Mouse (Mus musculus): ENCODE measurements around the gene Trmt2b. TPM values are rescaled to one million over a fixed set of nuclear protein-coding genes. Genes with fewer than 3 reads are reported as not detected.

The Trmt2b gene
- polyA plus RNA-seq, 1 experiment: 5.9 TPM

GRCm38 (mm10) chrX:134280531-134280930, 3.7 kb upstream of the Trmt2b start:
- H3K27me3 ChIP-seq (ENCODE audit: control insufficient read depth, insufficient read depth, low read length): no peaks in the 10 kb centered on the region
- H3K4me3 ChIP-seq (ENCODE audit: extremely low read depth, insufficient read depth, insufficient read length): no peak overlapping the region
- peaks cover 3% of the 10 kb centered on the region; the same call in 1 of the 2 replicates for H3K4me1 ChIP-seq (ENCODE audit: control insufficient read depth, insufficient read depth, insufficient read length)
- WGBS: 87% methylated on average over 3 of the region's 3 CpGs
- TF ChIP-seq POLR2A (IDR thresholded peaks at IDR 0.05; ENCODE audit: low read depth, low read length) (no peak), CTCF (IDR thresholded peaks at IDR 0.05; ENCODE audit: extremely low read depth, insufficient read depth, insufficient read length, insufficient replicate concordance) (no peak)
- H3K36me3 ChIP-seq (ENCODE audit: control insufficient read depth, insufficient read depth, low read length): no peaks in the 10 kb centered on the region
- H3K27ac ChIP-seq (ENCODE audit: insufficient read depth, low read length): no peak overlapping the region
- DNase-seq (ENCODE audit: low read depth in 1 of 2, low spot score in 2 of 2): no peak

GRCm38 (mm10) chrX:134275715-134276114, 1.1 kb downstream of the Trmt2b start:
- no peak for DNase-seq (ENCODE audit: low read depth in 1 of 2, low spot score in 2 of 2)
- 46% methylated on average over 6 of the region's 6 CpGs for WGBS
- Histone ChIP-seq H3K4me3 (ENCODE audit: extremely low read depth, insufficient read depth, insufficient read length) (no peak overlapping the region), H3K27ac (ENCODE audit: insufficient read depth, low read length) (no peak overlapping the region), H3K36me3 (ENCODE audit: control insufficient read depth, insufficient read depth, low read length) (no peaks in the 10 kb centered on the region), H3K27me3 (ENCODE audit: control insufficient read depth, insufficient read depth, low read length) (no peaks in the 10 kb centered on the region), H3K4me1 (ENCODE audit: control insufficient read depth, insufficient read depth, insufficient read length) (peaks cover 4% of the 10 kb centered on the region; the same call in 1 of the 2 replicates)
- no peak for TF ChIP-seq CTCF (IDR thresholded peaks at IDR 0.05; ENCODE audit: extremely low read depth, insufficient read depth, insufficient read length, insufficient replicate concordance)
- TF ChIP-seq POLR2A (IDR thresholded peaks at IDR 0.05; ENCODE audit: low read depth, low read length): no peak

- H3K36me3 ChIP-seq (ENCODE audit: control insufficient read depth, insufficient read depth, low read length): peaks cover 12% of the 10 kb centered on the region
- no peaks in the 10 kb centered on the region for H3K27me3 ChIP-seq (ENCODE audit: control insufficient read depth, insufficient read depth, low read length)
- no peak overlapping the region for H3K4me3 ChIP-seq (ENCODE audit: extremely low read depth, insufficient read depth, insufficient read length)
- WGBS: 89% methylated on average over 11 of the region's 11 CpGs
- H3K27ac ChIP-seq (ENCODE audit: insufficient read depth, low read length): no peak overlapping the region
- TF ChIP-seq CTCF (IDR thresholded peaks at IDR 0.05; ENCODE audit: extremely low read depth, insufficient read depth, insufficient read length, insufficient replicate concordance) (no peak), POLR2A (IDR thresholded peaks at IDR 0.05; ENCODE audit: low read depth, low read length) (no peak)
- no peak for DNase-seq (ENCODE audit: low read depth in 1 of 2, low spot score in 2 of 2)
- H3K4me1 ChIP-seq (ENCODE audit: control insufficient read depth, insufficient read depth, insufficient read length): no peaks in the 10 kb centered on the region
Measured at GRCm38 (mm10) chrX:134262129-134262528, 14.7 kb downstream of the Trmt2b start.

GRCm38 (mm10) chrX:134261191-134261590, 15.6 kb downstream of the Trmt2b start:
- 81% methylated on average over 5 of the region's 5 CpGs for WGBS
- Histone ChIP-seq H3K4me3 (ENCODE audit: extremely low read depth, insufficient read depth, insufficient read length) (no peak overlapping the region), H3K27ac (ENCODE audit: insufficient read depth, low read length) (no peak overlapping the region), H3K4me1 (ENCODE audit: control insufficient read depth, insufficient read depth, insufficient read length) (no peaks in the 10 kb centered on the region), H3K36me3 (ENCODE audit: control insufficient read depth, insufficient read depth, low read length) (peaks cover 12% of the 10 kb centered on the region), H3K27me3 (ENCODE audit: control insufficient read depth, insufficient read depth, low read length) (no peaks in the 10 kb centered on the region)
- no peak for DNase-seq (ENCODE audit: low read depth in 1 of 2, low spot score in 2 of 2)
- TF ChIP-seq POLR2A (IDR thresholded peaks at IDR 0.05; ENCODE audit: low read depth, low read length) (no peak), CTCF (IDR thresholded peaks at IDR 0.05; ENCODE audit: extremely low read depth, insufficient read depth, insufficient read length, insufficient replicate concordance) (no peak)

- Histone ChIP-seq H3K27ac (ENCODE audit: insufficient read depth, low read length) (no peak overlapping the region), H3K4me1 (ENCODE audit: control insufficient read depth, insufficient read depth, insufficient read length) (no peaks in the 10 kb centered on the region), H3K4me3 (ENCODE audit: extremely low read depth, insufficient read depth, insufficient read length) (no peak overlapping the region), H3K27me3 (ENCODE audit: control insufficient read depth, insufficient read depth, low read length) (no peaks in the 10 kb centered on the region), H3K36me3 (ENCODE audit: control insufficient read depth, insufficient read depth, low read length) (no peaks in the 10 kb centered on the region)
- DNase-seq (ENCODE audit: low read depth in 1 of 2, low spot score in 2 of 2): no peak
- 87% methylated on average over 2 of the region's 2 CpGs for WGBS
- no peak for TF ChIP-seq CTCF (IDR thresholded peaks at IDR 0.05; ENCODE audit: extremely low read depth, insufficient read depth, insufficient read length, insufficient replicate concordance)
- no peak for TF ChIP-seq POLR2A (IDR thresholded peaks at IDR 0.05; ENCODE audit: low read depth, low read length)
Measured at GRCm38 (mm10) chrX:134248202-134248601, 28.6 kb downstream of the Trmt2b start.

- Histone ChIP-seq H3K36me3 (ENCODE audit: control insufficient read depth, insufficient read depth, low read length) (peaks cover 3% of the 10 kb centered on the region; the same call in 1 of the 2 replicates), H3K4me3 (ENCODE audit: extremely low read depth, insufficient read depth, insufficient read length) (no peak overlapping the region), H3K27me3 (ENCODE audit: control insufficient read depth, insufficient read depth, low read length) (no peaks in the 10 kb centered on the region), H3K27ac (ENCODE audit: insufficient read depth, low read length) (no peak overlapping the region), H3K4me1 (ENCODE audit: control insufficient read depth, insufficient read depth, insufficient read length) (no peaks in the 10 kb centered on the region)
- WGBS: 85% methylated on average over 10 of the region's 10 CpGs
- no peak for DNase-seq (ENCODE audit: low read depth in 1 of 2, low spot score in 2 of 2)
- TF ChIP-seq POLR2A (IDR thresholded peaks at IDR 0.05; ENCODE audit: low read depth, low read length) (no peak), CTCF (IDR thresholded peaks at IDR 0.05; ENCODE audit: extremely low read depth, insufficient read depth, insufficient read length, insufficient replicate concordance) (no peak)
Measured at GRCm38 (mm10) chrX:134245946-134246345, 30.8 kb downstream of the Trmt2b start.

- WGBS: 83% methylated on average over 10 of the region's 10 CpGs
- DNase-seq (ENCODE audit: low read depth in 1 of 2, low spot score in 2 of 2): no peak
- Histone ChIP-seq H3K27me3 (ENCODE audit: control insufficient read depth, insufficient read depth, low read length) (no peaks in the 10 kb centered on the region), H3K4me1 (ENCODE audit: control insufficient read depth, insufficient read depth, insufficient read length) (no peaks in the 10 kb centered on the region), H3K4me3 (ENCODE audit: extremely low read depth, insufficient read depth, insufficient read length) (no peak overlapping the region), H3K27ac (ENCODE audit: insufficient read depth, low read length) (no peak overlapping the region), H3K36me3 (ENCODE audit: control insufficient read depth, insufficient read depth, low read length) (peaks cover 11% of the 10 kb centered on the region)
- TF ChIP-seq CTCF (IDR thresholded peaks at IDR 0.05; ENCODE audit: extremely low read depth, insufficient read depth, insufficient read length, insufficient replicate concordance): no peak
- no peak for TF ChIP-seq POLR2A (IDR thresholded peaks at IDR 0.05; ENCODE audit: low read depth, low read length)
Measured at GRCm38 (mm10) chrX:134238266-134238665, 38.5 kb downstream of the Trmt2b start.
